Mouse (Mus musculus): ENCODE results near the gene Bach1. TPM values are rescaled to one million over a fixed set of nuclear protein-coding genes. Genes with fewer than 3 reads are reported as not detected.

Gene Bach1
- total and polyA plus RNA-seq, 3 experiments = 11.4 to 20.9 (median 13.4) TPM

DNA sequence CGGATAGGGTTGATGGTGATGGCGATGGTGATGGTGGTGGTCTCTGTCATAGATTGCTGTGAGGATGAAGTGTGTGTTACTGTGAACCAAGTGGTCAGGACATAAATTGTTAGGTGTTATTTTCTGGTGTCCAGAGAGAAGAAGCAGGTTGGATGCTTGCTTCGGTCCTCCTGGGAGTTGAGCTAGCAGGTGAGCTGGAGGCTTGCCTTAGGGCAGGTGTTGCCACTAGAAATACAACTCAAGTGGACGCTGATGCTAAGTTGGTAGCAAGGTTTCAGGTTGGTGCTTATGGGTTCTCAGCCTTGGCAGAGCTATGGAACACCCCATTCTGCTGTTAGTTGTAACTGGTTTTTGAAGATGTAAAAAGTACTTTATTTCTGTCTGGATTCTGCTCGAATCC, 4.1 kb downstream of the Bach1 start:
- dilution Hi-C loops (cut with MboI; ENCODE audit: extremely low pct_ligation_motif_present, extremely low pct_unique_long_range_greater_than_20kb, low sequenced_read_pairs) (no loop called here), in situ Hi-C loops (cut with MboI; ENCODE audit: low pct_ligation_motif_present, low pct_unique_long_range_greater_than_20kb, low sequenced_read_pairs) (no loop called here)
- no peak overlapping the region for H3K4me2 ChIP-seq (ENCODE audit: insufficient read depth, low read depth, poor library complexity, severe bottlenecking)
- peaks cover 82% of the 10 kb centered on the region for H3K79me2 ChIP-seq (replicated peaks; ENCODE audit: control insufficient read depth, extremely low read depth, insufficient read depth, poor library complexity, severe bottlenecking)
- no peak for DNase-seq (ENCODE audit: extremely low read depth)
- TF ChIP-seq TCF12 (IDR thresholded peaks at IDR 0.05; ENCODE audit: low read depth, low read length) = no peak
- TF ChIP-seq ZC3H11A (IDR thresholded peaks at IDR 0.05; ENCODE audit: low read depth, low read length) = no peak
- H3K27ac ChIP-seq (ENCODE audit: insufficient read depth, low read depth) = no peak overlapping the region
- peaks cover 0 to 31% of the 10 kb centered on the region in 2 experiments for H3K36me3 ChIP-seq (replicated peaks in 1 of 2; ENCODE audit: control insufficient read depth in 1 of 2, insufficient read depth in 1 of 2, low read length in 1 of 2)
- no peak overlapping the region for H3K4me3 ChIP-seq (replicated peaks in 1 of 3; ENCODE audit: low read depth in 2 of 3, low read length in 2 of 3, poor library complexity in 1 of 3)
- peaks cover 12 to 54% of the 10 kb centered on the region in 2 experiments for H3K4me1 ChIP-seq (ENCODE audit: control insufficient read depth in 1 of 2, insufficient read depth in 2 of 2)
- no peak overlapping the region for H3K9ac ChIP-seq (ENCODE audit: insufficient read depth, low read depth)
- H3K27me3 ChIP-seq (replicated peaks) = peaks cover 3% of the 10 kb centered on the region
- no peaks in the 10 kb centered on the region for H3K9me3 ChIP-seq (replicated peaks; ENCODE audit: low read length)

DNA sequence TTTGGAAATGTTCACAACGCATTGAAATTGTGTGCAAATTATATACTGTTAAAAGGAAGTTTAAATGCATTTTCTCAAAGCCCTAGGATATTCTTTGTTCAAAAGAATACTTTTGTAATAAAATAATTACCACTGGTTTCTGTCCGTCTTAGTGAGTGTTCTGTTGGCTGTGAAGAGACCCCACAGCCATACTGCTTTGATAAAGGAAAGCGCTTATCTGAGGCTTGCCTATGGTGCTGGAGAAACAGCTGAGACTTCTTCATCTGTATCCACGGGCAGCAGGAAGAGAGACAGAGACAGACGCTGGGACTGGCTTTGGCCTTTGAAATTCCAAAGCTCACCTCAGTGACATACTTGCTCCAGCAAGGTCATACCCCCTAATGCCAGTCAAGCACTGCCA, 5.5 kb downstream of the Bach1 start:
- Histone ChIP-seq H3K9ac (ENCODE audit: insufficient read depth, low read depth) (no peak overlapping the region), H3K4me3 (replicated peaks in 1 of 3; ENCODE audit: low read depth in 2 of 3, low read length in 2 of 3, poor library complexity in 1 of 3) (no peak overlapping the region), H3K4me1 (ENCODE audit: control insufficient read depth in 1 of 2, insufficient read depth in 2 of 2) (peaks cover 18 to 62% of the 10 kb centered on the region in 2 experiments), H3K79me2 (replicated peaks; ENCODE audit: control insufficient read depth, extremely low read depth, insufficient read depth, poor library complexity, severe bottlenecking) (peaks cover 90% of the 10 kb centered on the region), H3K27ac (ENCODE audit: insufficient read depth, low read depth) (no peak overlapping the region), H3K9me3 (replicated peaks; ENCODE audit: low read length) (no peaks in the 10 kb centered on the region), H3K27me3 (replicated peaks) (no peaks in the 10 kb centered on the region), H3K4me2 (ENCODE audit: insufficient read depth, low read depth, poor library complexity, severe bottlenecking) (no peak overlapping the region), H3K36me3 (replicated peaks in 1 of 2; ENCODE audit: control insufficient read depth in 1 of 2, insufficient read depth in 1 of 2, low read length in 1 of 2) (peaks cover 0 to 33% of the 10 kb centered on the region in 2 experiments)
- no peak for DNase-seq (ENCODE audit: extremely low read depth)
- TF ChIP-seq CHD1 (IDR thresholded peaks at IDR 0.05; ENCODE audit: low read depth, low read length) (no peak), MXI1 (IDR thresholded peaks at IDR 0.05; ENCODE audit: low read depth, low read length) (no peak), GABPA (IDR thresholded peaks at IDR 0.05; ENCODE audit: insufficient replicate concordance, low read depth, low read length) (no peak), TCF12 (IDR thresholded peaks at IDR 0.05; ENCODE audit: low read depth, low read length) (no peak), TBP (conservative IDR thresholded peaks at IDR 0.05; ENCODE audit: low read depth, low read length) (no peak), JUND (conservative IDR thresholded peaks at IDR 0.05; ENCODE audit: low read depth, low read length) (no peak), RCOR1 (conservative IDR thresholded peaks at IDR 0.05; ENCODE audit: low read depth, low read length) (no peak)
- dilution Hi-C loops (cut with MboI; ENCODE audit: extremely low pct_ligation_motif_present, extremely low pct_unique_long_range_greater_than_20kb, low sequenced_read_pairs) = no loop called here
- in situ Hi-C loops (cut with MboI; ENCODE audit: low pct_ligation_motif_present, low pct_unique_long_range_greater_than_20kb, low sequenced_read_pairs) = no loop called here

DNA sequence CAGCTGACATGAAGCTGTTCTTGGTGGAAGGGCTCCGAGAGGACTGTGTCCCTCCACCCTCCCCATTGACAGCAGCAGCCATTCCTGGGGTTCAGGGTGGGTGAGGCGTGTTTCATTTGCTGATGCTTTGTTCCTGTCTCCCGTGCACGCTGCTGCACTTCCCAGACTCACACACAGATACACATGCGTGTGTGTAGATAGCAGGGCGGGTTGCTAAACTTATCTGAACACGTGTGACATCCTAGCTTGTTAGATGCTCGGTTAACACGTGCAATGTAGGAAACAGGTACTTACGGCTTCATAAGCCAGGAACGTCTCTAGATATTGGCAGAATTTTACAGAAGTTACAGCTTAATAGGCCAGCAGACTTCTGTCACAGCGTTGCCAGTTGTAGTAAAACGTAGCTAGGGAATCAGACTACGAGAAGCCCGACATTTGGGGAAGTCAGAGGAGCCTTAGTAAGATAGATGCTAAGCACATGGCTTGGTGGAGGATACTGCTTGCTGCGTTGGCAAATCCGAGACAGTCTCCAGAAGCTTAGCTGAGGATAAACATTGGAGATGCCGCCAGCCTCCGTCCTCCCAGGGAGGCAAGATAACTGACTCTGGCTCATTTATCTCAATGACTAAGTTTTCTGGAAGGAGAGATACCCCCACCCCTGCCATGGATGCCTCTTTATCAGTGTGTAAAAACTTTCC, 7.3 kb downstream of the Bach1 start:
- DNase-seq (ENCODE audit: extremely low read depth) = no peak
- H3K36me3 ChIP-seq (replicated peaks in 1 of 2; ENCODE audit: control insufficient read depth in 1 of 2, insufficient read depth in 1 of 2, low read length in 1 of 2) = peaks cover 0 to 35% of the 10 kb centered on the region in 2 experiments
- H3K9me3 ChIP-seq (replicated peaks; ENCODE audit: low read length) = no peaks in the 10 kb centered on the region
- TF ChIP-seq ETS1 (conservative IDR thresholded peaks at IDR 0.05; ENCODE audit: low read depth, low read length) (no peak), RCOR1 (conservative IDR thresholded peaks at IDR 0.05; ENCODE audit: low read depth, low read length) (no peak), ZNF384 (IDR thresholded peaks at IDR 0.05; ENCODE audit: low read depth, low read length) (no peak), SMC3 (IDR thresholded peaks at IDR 0.05; ENCODE audit: low read depth, low read length) (no peak), USF1 (IDR thresholded peaks at IDR 0.05; ENCODE audit: low read depth, low read length) (no peak), GABPA (IDR thresholded peaks at IDR 0.05; ENCODE audit: insufficient replicate concordance, low read depth, low read length) (no peak), NELFE (IDR thresholded peaks at IDR 0.05; ENCODE audit: low read depth, low read length) (no peak), CTCF (conservative IDR thresholded peaks at IDR 0.05 in 1 of 2, IDR thresholded peaks at IDR 0.05 in 1 of 2; ENCODE audit: low read depth in 2 of 2, low read length in 2 of 2) (no peak), CHD1 (IDR thresholded peaks at IDR 0.05; ENCODE audit: low read depth, low read length) (no peak), JUN (IDR thresholded peaks at IDR 0.05; ENCODE audit: insufficient read depth, low read depth, low read length) (no peak), TBP (conservative IDR thresholded peaks at IDR 0.05; ENCODE audit: low read depth, low read length) (no peak), HCFC1 (IDR thresholded peaks at IDR 0.05; ENCODE audit: low read depth, low read length) (no peak), NRF1 (IDR thresholded peaks at IDR 0.05; ENCODE audit: low read depth, low read length) (no peak), ZMIZ1 (IDR thresholded peaks at IDR 0.05; ENCODE audit: low read depth, low read length) (no peak), EP300 (IDR thresholded peaks at IDR 0.05; ENCODE audit: low read length) (no peak), KAT2A (IDR thresholded peaks at IDR 0.05; ENCODE audit: insufficient replicate concordance, low read length) (no peak), MEF2A (IDR thresholded peaks at IDR 0.05; ENCODE audit: borderline replicate concordance, low read depth, low read length) (no peak), USF2 (conservative IDR thresholded peaks at IDR 0.05; ENCODE audit: low read depth, low read length) (no peak), MAZ (IDR thresholded peaks at IDR 0.05; ENCODE audit: low read depth, low read length) (no peak)
- H3K4me3 ChIP-seq (replicated peaks in 1 of 3; ENCODE audit: low read depth in 2 of 3, low read length in 2 of 3, poor library complexity in 1 of 3) = no peak overlapping the region
- H3K79me2 ChIP-seq (replicated peaks; ENCODE audit: control insufficient read depth, extremely low read depth, insufficient read depth, poor library complexity, severe bottlenecking) = peaks cover 88% of the 10 kb centered on the region
- H3K4me1 ChIP-seq (ENCODE audit: control insufficient read depth in 1 of 2, insufficient read depth in 2 of 2) = peaks cover 25 to 80% of the 10 kb centered on the region in 2 experiments
- H3K9ac ChIP-seq (ENCODE audit: insufficient read depth, low read depth) = no peak overlapping the region
- H3K4me2 ChIP-seq (ENCODE audit: insufficient read depth, low read depth, poor library complexity, severe bottlenecking) = no peak overlapping the region
- H3K27me3 ChIP-seq (replicated peaks) = no peaks in the 10 kb centered on the region
- no peak overlapping the region for H3K27ac ChIP-seq (ENCODE audit: insufficient read depth, low read depth)
- dilution Hi-C loops (cut with MboI; ENCODE audit: extremely low pct_ligation_motif_present, extremely low pct_unique_long_range_greater_than_20kb, low sequenced_read_pairs) (no loop called here), in situ Hi-C loops (cut with MboI; ENCODE audit: low pct_ligation_motif_present, low pct_unique_long_range_greater_than_20kb, low sequenced_read_pairs) (no loop called here)

All from CH12.LX (cell line).